Mouse (Mus musculus) left cerebral cortex, adult 8-10 months (tissue): ENCODE measurements around the gene Srrm1. TPM values are rescaled to one million over a fixed set of nuclear protein-coding genes. Genes with fewer than 3 reads are reported as not detected.

Experiments used
- DNase-seq, 2 experiments: peaks; one replicate each; pipeline ENCODE4 v3.0.0; 2022; ENCODE audit warnings: low spot score in 2 of 2
- total RNA-seq, 4 experiments: library from RNA; stranded (reverse); gene quantifications; 2 replicates each; pipeline ENCODE4 v1.2.4; 2022

Gene Srrm1
- total RNA-seq, 4 experiments from 2014 or later = 137 to 151 (median 142) TPM

- DNase-seq = peak in 1 of 2 experiments; percentile 10
Observed at GRCm38 (mm10) chr4:135273307-135273682, 79.8 kb downstream of the Srrm1 start.

GRCm38 (mm10) chr4:135272640-135273306 lies 80.3 kb downstream of the Srrm1 start, which contains the start of gene Clic4:
Gene Clic4, minus strand, starts transcription at chr4:135272814.
- peak; percentile 84 to 96 for DNase-seq

GRCm38 (mm10) chr4:135271881-135272616 lies 81.1 kb downstream of the Srrm1 start:
- peak; percentile 12 to 13 for DNase-seq

- DNase-seq = no peak
Observed at GRCm38 (mm10) chr4:135271419-135271828, 81.7 kb downstream of the Srrm1 start.

Other genes with a start within 250 kb of the Srrm1 start
- under 1 TPM in 2 of 4 experiments, not detected in 2; 0.27 to 0.30 TPM for gene Runx3, start 232.7 kb downstream of the Srrm1 start, total RNA-seq
- 10 to 100 TPM; 40.1 to 47.4 (median 42.7) TPM for gene Clic4, start 80.5 kb downstream of the Srrm1 start, total RNA-seq
- gene Ncmap, start 44.9 kb upstream of the Srrm1 start, total RNA-seq = 1 to 10 TPM in 3 of 4 experiments, under 1 TPM in 1; 0.82 to 1.9 (median 1.2) TPM
- 10 to 100 TPM; 34.1 to 40.4 (median 36.2) TPM for gene Rcan3, start 80.5 kb upstream of the Srrm1 start, total RNA-seq
- gene Stpg1, start 141.5 kb upstream of the Srrm1 start, total RNA-seq = 1 to 10 TPM in 3 of 4 experiments, under 1 TPM in 1; 0.83 to 1.3 (median 1.2) TPM
- 100 to 1,000 TPM in 3 of 4 experiments, 10 to 100 TPM in 1; 96.7 to 124 (median 114) TPM for gene Nipal3, start 141.7 kb upstream of the Srrm1 start, total RNA-seq
- gene Grhl3, start 220.3 kb upstream of the Srrm1 start, total RNA-seq = 1 to 10 TPM; 1.1 to 1.8 (median 1.5) TPM